Mouse (Mus musculus) heart, postnatal 10 days (tissue): ENCODE results near the gene Fgfr2. TPM values are rescaled to one million over a fixed set of nuclear protein-coding genes. Genes with fewer than 3 reads are reported as not detected.

Experiments used
- DNase-seq, 2 experiments: peaks; one replicate each; pipeline ENCODE4 v3.0.0; 2021
- intact Hi-C: fragments of 180-260 bp; cut with DNase I; formaldehyde crosslinking; loops from one replicate; pipeline ENCODE4 v1.15.1; 2025
- total RNA-seq, 2 experiments: library from RNA; stranded (reverse); gene quantifications; 2 replicates each; pipeline ENCODE4 v1.2.3; 2021

The Fgfr2 gene
- total RNA-seq, 2 experiments from 2014 or later: 6.2 to 6.3 TPM

DNA sequence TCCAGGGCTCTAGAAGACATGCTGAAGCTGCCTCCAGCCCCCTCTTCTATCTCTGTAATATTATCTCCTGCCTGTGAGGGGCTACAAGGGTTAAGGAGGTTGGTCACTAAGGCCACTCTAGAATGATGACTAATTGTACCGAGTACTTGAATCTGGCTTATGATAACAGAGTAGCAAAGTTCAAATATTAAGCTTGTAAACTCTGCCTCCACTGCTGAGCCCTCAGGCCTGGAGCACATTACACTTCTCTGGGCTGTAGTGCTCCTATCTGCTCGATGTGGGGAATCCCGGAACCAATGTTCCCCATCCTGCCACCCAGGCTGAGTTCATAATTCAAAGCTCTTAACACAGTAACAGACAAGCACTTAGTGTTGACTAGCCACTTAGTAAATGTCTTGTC is 2806.9 kb downstream of the Fgfr2 start:
- intact Hi-C loops: no loop called here
- DNase-seq: no peak

DNA sequence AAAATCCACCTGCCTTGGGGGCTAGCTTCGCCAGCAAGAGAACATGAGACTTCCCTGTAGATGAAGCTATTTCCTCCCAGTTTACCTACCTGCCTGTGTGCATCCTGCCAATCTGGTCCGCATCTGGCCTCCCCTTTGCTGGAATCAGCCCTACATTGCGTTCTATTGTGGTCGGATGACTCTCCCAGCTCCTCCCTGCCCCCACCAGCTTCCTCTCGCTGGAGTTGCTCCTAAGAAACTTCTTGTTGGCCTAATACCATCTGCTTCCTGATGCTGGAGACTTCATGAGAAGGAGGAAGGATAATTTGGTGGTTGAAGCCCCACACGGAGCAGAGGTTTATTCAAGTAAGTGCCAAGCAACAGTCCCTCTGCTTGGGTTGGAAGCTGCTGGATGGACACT is 2807.9 kb downstream of the Fgfr2 start:
- no peak for DNase-seq
- intact Hi-C loops: no loop called here

DNA sequence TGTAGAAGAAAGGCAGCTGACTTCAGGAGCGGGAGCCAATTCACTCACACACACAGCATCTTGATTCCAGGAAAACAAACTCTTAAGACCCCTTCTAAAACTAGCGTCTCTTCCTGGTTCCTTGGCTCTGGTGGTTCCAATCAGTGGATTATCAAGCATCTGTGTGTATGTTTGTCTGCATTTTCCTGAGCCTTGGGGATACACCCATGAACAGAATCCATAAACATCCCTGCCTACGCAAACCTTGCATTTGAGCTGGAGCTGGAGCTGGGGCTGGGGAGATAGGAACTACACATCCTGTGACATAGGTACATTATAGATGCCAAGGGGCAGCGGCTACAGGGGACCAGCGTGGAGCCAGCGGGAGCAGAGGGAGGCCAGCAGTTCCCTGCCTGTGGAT is 2808.5 kb downstream of the Fgfr2 start:
- intact Hi-C loops: no loop called here
- no peak for DNase-seq

DNA sequence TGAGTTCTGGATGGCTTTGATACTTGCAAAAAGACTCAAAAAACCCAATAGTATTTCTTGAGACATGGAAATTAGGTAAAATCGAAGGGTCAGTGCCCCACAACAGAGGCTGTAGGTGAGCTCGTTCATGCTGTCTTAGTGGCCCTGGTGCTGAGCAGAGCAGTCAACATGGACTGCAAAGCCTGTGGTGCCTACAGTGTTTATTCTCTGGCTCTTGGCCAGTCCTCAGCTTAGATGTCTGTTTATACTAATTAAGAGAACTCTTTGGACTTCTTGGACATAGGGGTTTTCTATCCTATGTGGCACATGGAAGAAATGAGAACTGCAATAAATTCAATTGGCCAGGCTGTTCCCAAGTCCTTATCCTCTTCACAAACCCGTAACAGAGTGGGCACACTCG is 2811.8 kb downstream of the Fgfr2 start:
- DNase-seq: no peak
- intact Hi-C loops: no loop called here

DNA sequence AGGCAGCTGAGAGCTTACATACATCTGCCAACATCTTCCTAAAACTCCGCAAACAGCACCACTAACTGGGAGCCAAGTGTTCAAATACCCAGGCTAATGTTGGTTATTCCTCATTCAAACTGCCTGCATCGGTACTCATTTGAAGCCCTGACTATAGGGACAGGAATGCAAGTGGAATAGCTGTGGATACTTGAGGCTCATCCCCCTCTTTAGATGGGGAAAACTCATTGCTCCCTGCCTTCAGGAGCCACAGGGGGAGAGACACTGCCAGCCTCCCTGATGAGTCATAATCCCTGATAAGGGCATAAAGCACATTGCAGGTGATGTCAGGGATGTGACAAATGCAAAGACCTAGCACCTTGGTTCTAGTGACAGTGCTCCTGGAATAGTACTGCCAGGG is 2814.0 kb downstream of the Fgfr2 start:
- DNase-seq: no peak

DNA sequence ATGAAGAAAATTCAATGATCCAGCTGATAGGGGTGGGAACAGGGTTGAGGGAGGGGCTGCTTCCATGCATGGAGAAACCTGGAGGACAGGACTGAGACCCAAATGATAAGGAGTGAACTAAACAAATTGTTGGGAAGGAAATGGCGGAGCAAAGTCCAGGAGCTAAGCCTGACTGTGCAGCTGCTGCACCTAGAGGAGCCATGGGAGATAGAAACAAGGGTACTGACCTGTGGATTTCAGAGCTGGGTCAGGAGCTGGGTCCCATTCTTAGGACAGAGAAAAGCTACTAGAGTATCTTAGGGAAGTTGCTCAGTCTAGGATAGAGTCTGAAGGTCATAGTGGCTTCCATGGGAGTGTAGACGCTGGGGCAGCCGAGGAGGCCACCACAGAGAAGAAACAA is 2816.1 kb downstream of the Fgfr2 start:
- no peak for DNase-seq
- intact Hi-C loops: no loop called here

More for the DNA sequence above, 2814.0 kb downstream of the Fgfr2 start:
- intact Hi-C loops: no loop called here

DNA sequence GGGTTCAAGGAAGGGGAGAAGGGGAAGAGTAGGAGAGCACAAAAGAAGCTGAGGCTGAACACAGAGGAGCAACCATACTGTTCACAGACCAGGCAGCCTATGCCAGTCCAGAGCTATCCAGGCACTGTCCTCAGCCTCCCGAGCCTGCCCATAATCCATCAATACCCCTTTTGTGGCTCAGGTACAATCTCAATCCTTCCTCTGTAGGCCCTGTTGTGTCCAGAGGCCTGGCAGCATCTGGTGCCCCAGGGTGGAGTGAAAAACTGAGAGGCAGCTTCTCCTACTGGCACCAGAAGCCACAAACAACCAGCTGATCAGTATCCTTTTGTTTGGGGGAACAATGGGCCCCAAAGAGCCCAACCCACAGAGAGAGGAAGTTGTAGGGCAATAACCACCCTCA is 2818.5 kb downstream of the Fgfr2 start:
- intact Hi-C loops: no loop called here
- DNase-seq: no peak

DNA sequence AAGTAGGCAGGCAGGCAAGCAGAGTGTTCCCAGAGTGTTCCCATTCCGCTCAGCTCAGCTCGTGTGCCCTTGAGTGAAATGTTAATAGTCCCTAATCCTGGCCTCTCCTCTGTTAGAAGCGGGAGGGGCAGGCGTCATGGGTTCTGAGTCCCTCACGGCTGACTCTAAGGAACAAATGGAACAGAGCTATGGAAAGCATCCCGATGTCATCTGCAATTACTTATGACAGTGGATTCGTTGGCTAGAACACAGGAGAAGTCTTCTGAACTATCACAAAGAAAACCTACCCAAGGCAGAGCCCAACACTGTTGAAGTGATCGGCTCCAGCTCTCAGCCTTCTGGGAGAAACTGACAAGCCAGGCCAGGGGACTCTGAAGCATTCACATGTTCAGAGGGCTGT is 2819.7 kb downstream of the Fgfr2 start:
- intact Hi-C loops: no loop called here
- no peak for DNase-seq

DNA sequence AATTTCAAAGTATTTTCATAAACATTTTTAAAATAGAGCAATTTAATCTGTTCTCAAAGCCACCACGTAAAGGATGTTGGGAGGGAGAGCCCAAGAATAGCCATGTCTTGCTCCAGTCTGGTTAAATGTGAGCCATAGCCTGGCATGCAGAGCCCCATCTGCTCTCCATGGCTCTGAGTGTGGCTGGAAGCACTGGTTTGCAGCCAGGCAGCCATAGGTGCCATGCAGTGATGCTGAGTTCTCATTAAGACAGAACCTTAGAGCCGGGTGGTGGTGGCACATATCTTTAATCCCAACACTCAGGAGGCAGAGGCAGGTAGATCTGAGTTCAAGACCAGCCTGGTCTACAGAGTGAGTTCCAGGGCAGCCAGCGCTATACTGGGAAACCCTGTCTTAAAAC is 2822.5 kb downstream of the Fgfr2 start:
- intact Hi-C loops: no loop called here

DNA sequence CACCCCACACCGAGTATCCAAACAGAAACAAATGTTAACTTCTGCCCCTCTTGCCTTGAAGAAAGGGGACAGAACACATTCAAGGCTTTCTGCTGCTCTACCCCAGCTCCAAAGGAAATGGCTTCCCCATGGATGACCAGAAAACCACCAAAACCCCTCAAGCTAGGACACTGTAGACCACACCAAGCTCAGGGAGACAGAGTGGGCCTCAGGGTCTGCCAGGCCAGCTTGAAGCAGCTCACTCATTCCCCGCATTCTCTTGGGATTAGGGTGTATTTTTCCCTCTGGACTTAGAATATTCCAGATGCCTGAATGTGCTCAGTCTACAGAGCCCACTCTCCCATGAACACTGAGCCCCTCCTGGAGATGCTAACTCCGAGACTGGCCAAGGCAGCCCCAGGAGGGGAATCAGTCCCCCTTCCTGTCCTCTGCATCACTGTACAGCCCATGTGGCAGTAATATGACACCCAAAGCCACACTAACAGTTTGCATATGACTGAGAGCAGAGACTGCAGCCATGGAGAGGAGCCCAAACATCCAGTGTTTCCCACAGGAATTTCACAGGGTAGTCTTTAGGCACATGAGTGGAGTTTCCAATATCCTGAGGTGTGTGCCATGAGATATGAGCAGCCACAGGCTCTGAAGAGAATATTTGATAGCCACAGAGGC is 2824.1 kb downstream of the Fgfr2 start:
- no peak for DNase-seq
- intact Hi-C loops: no loop called here

More for the DNA sequence above, 2822.5 kb downstream of the Fgfr2 start:
- DNase-seq: no peak

DNA sequence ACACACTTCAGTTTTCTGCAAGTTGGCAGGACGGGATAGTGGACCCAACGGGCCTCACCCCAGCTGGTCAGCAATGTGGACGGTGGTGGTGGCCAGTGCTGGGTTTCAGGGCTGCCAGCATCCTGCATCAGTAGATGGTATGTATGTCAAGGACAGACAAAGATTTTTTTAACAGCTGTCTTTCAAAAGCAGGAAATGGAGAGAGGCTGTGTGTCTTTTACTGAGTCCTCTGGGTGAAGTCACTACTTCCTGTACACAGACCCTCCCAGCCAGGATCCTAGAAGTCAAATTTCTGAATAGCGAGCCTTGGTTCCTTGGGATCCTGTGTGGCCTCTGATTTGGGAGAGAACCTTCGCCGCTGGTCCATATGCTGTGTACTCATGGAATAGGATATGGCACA is 2832.0 kb downstream of the Fgfr2 start:
- intact Hi-C loops: no loop called here
- no peak for DNase-seq

DNA sequence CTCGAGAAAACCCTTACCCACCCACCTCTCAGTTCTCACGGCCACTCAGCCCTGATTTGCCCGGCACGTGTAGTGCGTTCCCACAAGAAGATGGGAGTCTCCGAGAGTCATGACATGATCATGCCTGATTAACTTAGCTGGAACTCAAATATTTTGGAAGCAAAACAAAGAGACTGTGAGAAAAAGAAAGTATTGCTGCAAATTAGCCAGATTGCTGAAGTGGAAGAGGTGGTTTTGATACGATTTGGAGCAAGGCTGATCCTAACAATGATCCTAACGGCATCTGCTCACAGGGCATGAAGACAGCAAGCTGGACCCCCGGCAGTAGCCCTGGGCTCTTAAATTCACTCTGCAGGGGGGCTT is 2833.7 kb downstream of the Fgfr2 start:
- no peak for DNase-seq
- intact Hi-C loops: no loop called here

DNA sequence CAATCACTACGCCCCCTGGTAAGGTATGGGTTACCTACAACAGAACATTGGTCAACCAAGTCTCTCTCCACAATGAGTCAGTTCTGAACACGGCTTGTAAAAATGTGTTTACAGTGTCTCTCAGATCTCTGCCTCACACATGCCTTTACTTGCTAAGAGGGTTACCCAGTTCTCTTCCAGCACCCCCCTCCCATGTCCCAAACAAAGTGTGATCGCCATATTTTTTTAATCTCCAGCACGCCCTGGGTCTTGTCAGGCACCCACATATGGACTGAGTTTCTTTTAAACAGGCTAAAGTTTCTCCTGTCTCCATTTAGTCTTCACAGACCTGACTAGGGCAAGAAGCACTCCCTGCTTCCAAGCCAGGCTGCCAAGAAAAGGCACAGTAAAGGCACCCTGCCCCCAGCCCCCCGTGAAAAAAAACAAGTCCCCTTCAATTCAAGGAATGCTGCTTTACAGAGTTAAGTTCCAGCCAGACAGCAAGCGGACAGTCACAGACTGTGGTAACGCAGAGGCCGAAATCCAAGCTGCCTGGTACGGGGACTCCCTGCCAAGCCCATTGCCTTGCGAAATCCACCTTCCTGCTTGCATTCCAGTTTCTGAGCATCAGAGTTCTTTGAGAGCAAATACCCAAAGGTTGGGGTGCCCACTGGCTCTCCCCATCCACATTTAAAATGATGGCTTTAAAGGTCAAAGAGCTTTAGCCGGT is 2834.3 kb downstream of the Fgfr2 start:
- intact Hi-C loops: no loop called here
- DNase-seq: peak in 1 of 2 experiments; percentile 17

DNA sequence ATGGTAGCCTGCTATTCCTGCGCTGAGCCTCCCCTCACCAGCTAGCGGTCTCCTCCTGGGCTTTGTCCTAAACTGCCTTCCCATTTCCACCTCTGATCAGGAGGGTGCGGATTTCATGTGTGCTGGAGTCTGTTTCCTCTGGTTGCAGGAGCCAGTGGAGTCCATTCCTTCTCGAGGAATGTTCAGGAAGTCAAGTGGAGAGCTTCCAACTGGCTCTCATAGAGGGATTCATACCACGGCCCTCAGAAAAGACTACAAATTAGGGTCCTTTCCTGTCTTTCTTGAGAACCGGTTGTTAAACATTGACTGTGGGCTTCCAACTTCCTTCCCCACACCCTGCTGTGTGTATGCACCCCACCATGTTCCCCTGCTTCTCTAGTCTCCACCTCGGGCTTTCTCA is 2834.9 kb downstream of the Fgfr2 start:
- peak; percentile 45 to 55 for DNase-seq
- intact Hi-C loops: no loop called here

DNA sequence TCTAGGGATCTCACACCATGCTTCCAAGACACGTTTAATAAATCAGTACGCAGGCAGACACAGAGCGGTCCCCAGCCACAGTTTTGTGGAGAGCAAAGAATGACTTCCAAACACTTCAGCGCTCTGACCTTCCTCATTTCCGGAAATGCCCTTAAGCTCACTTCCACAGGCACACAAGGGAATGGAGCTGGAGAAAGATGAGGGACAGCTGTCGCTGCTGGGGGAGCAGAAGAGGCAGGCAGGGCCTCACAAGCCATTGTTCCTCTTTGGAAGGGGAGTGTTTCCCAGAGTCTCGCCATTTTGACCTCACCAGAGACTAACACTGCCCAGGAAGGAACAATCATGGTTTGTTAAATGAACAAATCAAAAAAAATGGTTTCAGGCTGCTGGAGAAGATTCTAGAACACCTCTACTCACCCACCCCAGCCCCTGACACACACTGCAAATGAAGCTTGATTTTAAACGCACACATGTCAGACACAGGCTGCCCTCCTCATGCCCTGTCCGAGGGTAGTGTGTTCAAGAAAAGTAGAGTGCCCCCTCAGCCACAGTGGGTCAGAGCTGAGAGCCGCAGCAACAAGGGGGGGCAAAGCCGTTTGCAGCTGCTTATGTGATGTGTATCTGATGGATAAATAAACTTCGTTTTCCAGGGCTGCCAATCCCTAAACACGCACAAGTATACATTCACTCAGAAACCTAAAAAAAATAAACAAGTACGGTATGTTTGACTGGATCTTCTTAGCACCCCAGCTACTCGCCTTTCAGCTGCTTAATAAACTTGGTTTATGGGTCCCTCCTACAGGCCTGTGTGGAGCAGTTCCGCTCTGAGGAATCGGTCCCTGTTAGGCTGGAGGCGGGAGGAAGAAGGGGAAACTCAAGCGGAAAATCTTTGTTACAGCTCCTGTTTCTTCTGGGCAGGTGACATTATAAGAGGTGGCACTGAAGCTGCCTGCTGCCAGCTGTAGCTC is 2844.1 kb downstream of the Fgfr2 start:
- peak; percentile 67 to 72 for DNase-seq
- intact Hi-C loops: no loop called here

DNA sequence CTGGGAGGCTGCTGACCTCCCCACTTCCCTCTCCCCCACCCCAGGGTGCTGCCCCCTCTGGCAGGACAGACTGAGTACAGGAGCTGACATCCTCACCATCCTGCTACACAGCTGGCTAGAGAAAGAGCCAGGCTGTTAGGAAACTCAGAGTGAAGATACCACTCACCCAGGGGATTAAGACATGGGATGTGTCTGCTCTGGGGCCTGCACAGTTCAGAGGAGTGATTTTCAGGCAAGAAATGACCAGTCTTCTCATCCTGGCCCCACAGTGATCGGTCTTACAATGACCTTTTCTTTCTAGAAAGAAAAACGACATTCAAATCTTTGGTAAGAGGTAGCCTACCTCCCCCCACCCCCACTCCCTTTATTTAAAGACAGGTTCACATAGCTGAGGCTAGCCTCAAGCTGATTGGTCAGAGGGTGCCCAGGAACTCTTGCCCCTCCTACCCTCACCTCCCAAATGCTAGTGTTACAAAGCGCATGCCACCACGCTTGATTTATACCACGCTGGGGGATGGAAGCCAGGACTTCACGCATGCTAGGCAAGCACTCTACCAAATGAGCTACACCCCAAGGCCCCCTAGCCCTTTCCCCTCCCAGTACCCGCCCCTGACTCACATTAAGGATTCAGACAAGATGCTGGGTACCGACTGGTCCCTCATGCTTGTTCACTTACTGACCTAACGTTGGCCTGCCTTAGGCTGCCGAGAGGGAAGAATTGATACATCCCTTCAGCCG is 2845.0 kb downstream of the Fgfr2 start:
- intact Hi-C loops: no loop called here
- DNase-seq: no peak

DNA sequence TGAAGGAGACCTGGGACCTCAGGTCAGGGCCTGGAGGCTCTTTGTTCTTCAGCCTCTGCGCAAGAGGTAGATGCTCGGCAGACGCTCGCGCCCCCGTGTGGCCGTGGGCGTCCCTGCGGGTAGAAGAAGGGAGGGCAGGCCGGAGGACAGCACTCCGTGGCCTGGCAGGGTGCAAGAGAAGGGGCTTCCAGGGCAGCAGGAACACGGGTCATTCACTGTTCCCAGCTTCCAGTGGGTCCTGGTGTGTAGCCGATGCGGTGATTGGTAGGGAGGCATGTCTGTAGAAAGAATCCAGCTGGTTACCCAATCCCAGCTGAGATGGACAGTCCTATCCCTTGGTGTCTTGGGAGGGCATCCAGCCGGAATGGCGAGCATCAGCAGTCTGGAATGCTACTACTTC is 2849.9 kb downstream of the Fgfr2 start:
- DNase-seq: peak; percentile 80 to 90
- intact Hi-C loops: loop anchor here (1.0 to 5.0 kb wide), 4 partner anchors 109 to 620 kb away; no protein-coding TSS in a partner anchor

DNA sequence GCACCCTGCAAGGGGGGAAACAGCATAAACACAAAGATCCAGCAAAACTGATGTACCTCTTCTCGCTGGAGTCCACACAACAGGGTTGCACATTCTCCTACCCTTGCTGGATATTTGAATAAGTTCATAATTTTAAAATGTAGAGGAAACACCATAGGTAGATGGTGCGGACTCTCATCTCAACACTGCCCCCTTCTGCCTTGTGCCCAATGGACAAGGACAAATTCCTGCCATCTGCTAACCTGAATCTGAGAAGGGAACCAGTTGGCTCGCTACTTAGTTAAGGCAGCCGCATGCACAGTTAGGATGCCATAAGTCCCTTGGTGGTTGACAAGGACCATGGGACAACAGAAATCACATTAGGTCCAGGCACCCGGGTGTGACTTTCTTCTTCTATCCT is 2852.3 kb downstream of the Fgfr2 start:
- no peak for DNase-seq
- intact Hi-C loops: loop anchor here (5.0 kb wide), 1 partner anchor 111 kb away; no protein-coding TSS in a partner anchor

DNA sequence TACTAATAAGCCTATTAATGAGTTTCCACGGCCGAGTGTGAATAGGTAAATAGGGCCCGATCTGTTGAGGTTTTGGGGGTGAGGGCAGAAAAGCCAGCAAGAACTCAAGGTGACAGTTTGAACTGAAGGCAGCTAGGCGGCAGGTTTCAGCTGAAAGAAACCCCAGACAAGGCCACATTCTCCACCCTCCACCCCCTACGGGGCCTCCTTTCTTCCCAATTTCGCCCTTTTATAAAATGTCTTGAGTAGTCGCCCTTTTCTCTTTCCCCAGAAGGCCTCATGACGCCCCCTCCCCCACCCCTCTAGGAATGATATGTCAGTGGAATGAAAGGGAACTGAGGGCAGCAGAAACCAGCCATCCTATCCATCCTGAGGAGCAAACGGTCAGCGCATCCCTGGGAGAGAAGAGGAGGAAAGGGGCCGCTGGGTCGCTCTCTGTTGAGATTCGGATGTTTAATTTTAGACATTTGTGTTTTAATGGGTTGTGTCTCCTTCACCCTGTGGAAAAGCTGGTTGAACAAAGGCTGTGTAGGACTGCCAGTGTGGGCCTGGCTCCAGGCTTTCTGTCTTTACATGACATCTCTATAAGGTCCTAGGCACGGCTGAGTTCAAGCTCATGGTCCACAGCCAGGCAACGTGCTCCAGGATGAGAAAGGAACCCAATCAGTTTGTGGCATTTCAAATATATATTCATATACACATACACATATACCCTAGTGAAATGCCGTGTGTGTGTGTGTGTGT is 2853.9 kb downstream of the Fgfr2 start:
- intact Hi-C loops: no loop called here
- no peak for DNase-seq

DNA sequence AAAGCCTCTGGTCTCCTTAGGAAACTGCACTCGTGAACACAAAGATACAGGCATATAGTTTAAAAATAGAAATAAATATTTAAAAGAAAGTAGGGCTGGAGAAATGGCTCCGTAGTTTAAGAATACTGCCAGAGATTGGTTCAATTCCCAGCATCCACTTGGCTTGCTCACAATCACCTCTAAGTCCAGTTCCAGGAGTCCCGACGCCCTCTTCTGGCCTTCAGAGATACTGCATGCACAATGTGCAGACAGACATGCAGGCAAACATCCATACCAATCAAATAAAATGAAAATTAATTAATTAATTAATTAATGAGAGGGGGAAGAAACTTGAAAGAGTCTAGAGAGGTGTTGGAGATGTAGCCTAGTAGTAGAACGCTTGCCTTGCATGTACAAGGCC is 2856.1 kb downstream of the Fgfr2 start:
- DNase-seq: peak in 1 of 2 experiments; percentile 21
- intact Hi-C loops: no loop called here
